Mouse (Mus musculus) CH12.LX (cell line): Measurements from ENCODE around the gene Irgm2. TPM values are rescaled to one million over a fixed set of nuclear protein-coding genes. Genes with fewer than 3 reads are reported as not detected.

Experiments used
- DNase-seq: peaks from one replicate; pipeline ENCODE4 v3.0.0-alpha.2; 2013; ENCODE audit errors: extremely low read depth
- H3K27ac ChIP-seq: 2 replicates; pipeline ENCODE4 v1.5.1; 2012; ENCODE audit warnings: low read depth, mild to moderate bottlenecking, control low read depth, moderate library complexity; ENCODE audit not compliant: insufficient read depth
- H3K27me3 ChIP-seq: replicated peaks from 2 replicates; pipeline ENCODE3; 2012; ENCODE audit warnings: inconsistent platforms
- H3K36me3 ChIP-seq, 2 experiments: replicated peaks in 1 of 2; 2 replicates each; pipeline versions ENCODE3 to v1.6.1; 2012; ENCODE audit warnings: inconsistent platforms in 1 of 2, low read length in 1 of 2, mild to moderate bottlenecking in 1 of 2, mixed read lengths in 1 of 2, moderate library complexity in 1 of 2; ENCODE audit not compliant: control insufficient read depth in 1 of 2, insufficient read depth in 1 of 2
- H3K4me1 ChIP-seq, 2 experiments: 2 replicates each; pipeline ENCODE4 v1.6.1; 2012; ENCODE audit warnings: inconsistent platforms in 1 of 2, moderate library complexity in 1 of 2; ENCODE audit not compliant: insufficient read depth in 2 of 2, control insufficient read depth in 1 of 2
- H3K4me2 ChIP-seq: 2 replicates; pipeline ENCODE4 v1.6.1; 2012; ENCODE audit warnings: low read depth, mild to moderate bottlenecking, control low read depth; ENCODE audit not compliant: poor library complexity, insufficient read depth, severe bottlenecking
- H3K4me3 ChIP-seq, 3 experiments: fragments of 150-350 bp in 1 of 3; sonication (generic) in 1 of 3; replicated peaks in 1 of 3; 2 replicates each; pipeline versions ENCODE3 to v1.5.1; 2011 to 2012; ENCODE audit warnings: low read depth in 2 of 3, low read length in 2 of 3, mild to moderate bottlenecking in 2 of 3, moderate library complexity in 2 of 3, control low read depth in 1 of 3, improper control_type of control experiment in 1 of 3, inconsistent platforms in 1 of 3, mixed read lengths in 1 of 3; ENCODE audit not compliant: poor library complexity in 1 of 3
- H3K79me2 ChIP-seq: replicated peaks from 2 replicates; pipeline ENCODE4 v1.6.1; 2012; ENCODE audit warnings: mild to moderate bottlenecking, moderate library complexity; ENCODE audit not compliant: control insufficient read depth, poor library complexity, insufficient read depth, severe bottlenecking; ENCODE audit errors: extremely low read depth
- H3K9ac ChIP-seq: 2 replicates; pipeline ENCODE4 v1.6.1; 2012; ENCODE audit warnings: low read depth, mild to moderate bottlenecking, control low read depth, moderate library complexity; ENCODE audit not compliant: insufficient read depth
- H3K9me3 ChIP-seq: replicated peaks from 2 replicates; pipeline ENCODE3; 2012; ENCODE audit warnings: low read length, inconsistent platforms, mixed read lengths
- BHLHE40 ChIP-seq: IDR thresholded peaks from 2 replicates; pipeline ENCODE4 v1.6.1; 2011; ENCODE audit warnings: mild to moderate bottlenecking, low read depth, low read length, improper control_type of control experiment
- CHD1 ChIP-seq: IDR thresholded peaks from 2 replicates; pipeline ENCODE4 v1.6.1; 2012; ENCODE audit warnings: low read depth, low read length, improper control_type of control experiment, inconsistent platforms
- CHD2 ChIP-seq: IDR thresholded peaks from 2 replicates; pipeline ENCODE4 v1.6.1; 2011; ENCODE audit warnings: low read length, improper control_type of control experiment
- CTCF ChIP-seq, 2 experiments: IDR thresholded peaks in 1 of 2; conservative IDR thresholded peaks in 1 of 2; 2 replicates each; pipeline ENCODE4 v1.5.1; 2011 to 2012; ENCODE audit warnings: low read depth in 2 of 2, low read length in 2 of 2, improper control_type of control experiment in 1 of 2, inconsistent platforms in 1 of 2, mild to moderate bottlenecking in 1 of 2, moderate library complexity in 1 of 2
- ELF1 ChIP-seq: IDR thresholded peaks from 2 replicates; pipeline ENCODE4 v1.6.1; 2014; ENCODE audit warnings: low read depth, mild to moderate bottlenecking, inconsistent platforms, low read length, improper control_type of control experiment
- EP300 ChIP-seq: IDR thresholded peaks from 2 replicates; pipeline ENCODE4 v1.6.1; 2011; ENCODE audit warnings: low read length, improper control_type of control experiment
- ETS1 ChIP-seq: conservative IDR thresholded peaks from 2 replicates; pipeline ENCODE4 v1.6.1; 2012; ENCODE audit warnings: low read depth, mild to moderate bottlenecking, inconsistent platforms, low read length, improper control_type of control experiment, moderate library complexity
- HCFC1 ChIP-seq: IDR thresholded peaks from 2 replicates; pipeline ENCODE4 v1.6.1; 2012; ENCODE audit warnings: low read depth, mild to moderate bottlenecking, inconsistent platforms, low read length, improper control_type of control experiment
- IRF4 ChIP-seq: IDR thresholded peaks from 2 replicates; pipeline ENCODE4 v1.6.1; 2014; ENCODE audit warnings: low read depth, mild to moderate bottlenecking, inconsistent platforms, low read length, improper control_type of control experiment
- MAFK ChIP-seq: IDR thresholded peaks from 2 replicates; pipeline ENCODE4 v1.6.1; 2011; ENCODE audit warnings: low read length, improper control_type of control experiment; ENCODE audit not compliant: insufficient replicate concordance
- MAX ChIP-seq: IDR thresholded peaks from 2 replicates; pipeline ENCODE4 v1.6.1; 2011; ENCODE audit warnings: low read length, improper control_type of control experiment
- MAZ ChIP-seq: IDR thresholded peaks from 2 replicates; pipeline ENCODE4 v1.6.1; 2012; ENCODE audit warnings: low read depth, mild to moderate bottlenecking, inconsistent platforms, low read length, improper control_type of control experiment, moderate library complexity
- MEF2A ChIP-seq: IDR thresholded peaks from 2 replicates; pipeline ENCODE4 v1.6.1; 2014; ENCODE audit warnings: low read depth, mild to moderate bottlenecking, inconsistent platforms, low read length, improper control_type of control experiment, borderline replicate concordance
- MXI1 ChIP-seq: IDR thresholded peaks from 2 replicates; pipeline ENCODE4 v1.6.1; 2011; ENCODE audit warnings: mild to moderate bottlenecking, low read depth, low read length, improper control_type of control experiment
- MYC ChIP-seq: IDR thresholded peaks from 2 replicates; pipeline ENCODE4 v1.6.1; 2011; ENCODE audit warnings: low read depth, mild to moderate bottlenecking, improper control_type of control experiment, low read length
- NELFE ChIP-seq: IDR thresholded peaks from 2 replicates; pipeline ENCODE4 v1.6.1; 2011; ENCODE audit warnings: low read depth, low read length, improper control_type of control experiment
- PAX5 ChIP-seq: IDR thresholded peaks from 2 replicates; pipeline ENCODE4 v1.6.1; 2012; ENCODE audit warnings: low read length, inconsistent platforms, mixed read lengths
- POLR2A ChIP-seq: IDR thresholded peaks from 2 replicates; pipeline ENCODE4 v1.6.1; 2011; ENCODE audit warnings: low read depth, mild to moderate bottlenecking, improper control_type of control experiment, low read length
- POLR2AphosphoS2 ChIP-seq: IDR thresholded peaks from 2 replicates; pipeline ENCODE4 v1.6.1; 2011; ENCODE audit warnings: low read depth, low read length, improper control_type of control experiment
- RAD21 ChIP-seq: IDR thresholded peaks from 2 replicates; pipeline ENCODE4 v1.6.1; 2011; ENCODE audit warnings: low read depth, mild to moderate bottlenecking, low read length, improper control_type of control experiment, moderate library complexity
- RCOR1 ChIP-seq: conservative IDR thresholded peaks from 2 replicates; pipeline ENCODE4 v1.6.1; 2012; ENCODE audit warnings: low read depth, mild to moderate bottlenecking, inconsistent platforms, low read length, improper control_type of control experiment
- SIN3A ChIP-seq: IDR thresholded peaks from 2 replicates; pipeline ENCODE4 v1.6.1; 2012; ENCODE audit warnings: low read length, improper control_type of control experiment, inconsistent platforms
- SMC3 ChIP-seq: IDR thresholded peaks from 2 replicates; pipeline ENCODE4 v1.6.1; 2011; ENCODE audit warnings: low read depth, low read length, improper control_type of control experiment
- TBP ChIP-seq: conservative IDR thresholded peaks from 2 replicates; pipeline ENCODE4 v1.6.1; 2011; ENCODE audit warnings: low read depth, low read length, improper control_type of control experiment
- TCF12 ChIP-seq: IDR thresholded peaks from 2 replicates; pipeline ENCODE4 v1.6.1; 2014; ENCODE audit warnings: low read depth, mild to moderate bottlenecking, inconsistent platforms, low read length, improper control_type of control experiment
- USF1 ChIP-seq: IDR thresholded peaks from 2 replicates; pipeline ENCODE4 v1.6.1; 2014; ENCODE audit warnings: low read depth, mild to moderate bottlenecking, inconsistent platforms, low read length, improper control_type of control experiment
- ZC3H11A ChIP-seq: IDR thresholded peaks from 2 replicates; pipeline ENCODE4 v1.6.1; 2012; ENCODE audit warnings: low read depth, mild to moderate bottlenecking, inconsistent platforms, low read length, improper control_type of control experiment
- ZKSCAN1 ChIP-seq: IDR thresholded peaks from 2 replicates; pipeline ENCODE4 v1.6.1; 2012; ENCODE audit warnings: low read depth, inconsistent platforms, low read length, improper control_type of control experiment, borderline replicate concordance
- ZNF384 ChIP-seq: IDR thresholded peaks from 2 replicates; pipeline ENCODE4 v1.6.1; 2012; ENCODE audit warnings: low read depth, low read length, improper control_type of control experiment, inconsistent platforms
- dilution Hi-C: fragments of 300-500 bp; cut with MboI; formaldehyde crosslinking; loops from 2 replicates; pipeline ENCODE4 v1.14.3; 2020; ENCODE audit warnings: low sequenced_read_pairs; ENCODE audit not compliant: extremely low pct_unique_long_range_greater_than_20kb, extremely low pct_ligation_motif_present
- in situ Hi-C: fragments of 300-500 bp; cut with MboI; formaldehyde crosslinking; loops from 3 replicates; pipeline ENCODE4 v1.14.3; 2019; ENCODE audit warnings: low sequenced_read_pairs, low pct_ligation_motif_present, low pct_unique_long_range_greater_than_20kb, mixed read lengths
- polyA plus RNA-seq: library from polyadenylated mRNA; unstranded; fragments of >175 nt; gene quantifications from 2 replicates; pipeline ENCODE4 v1.2.1, GENCODE M21; 2012; ENCODE audit warnings: low read depth; ENCODE audit not compliant: insufficient read length
- total RNA-seq, 2 experiments: library from RNA; depleted of rRNA; stranded (reverse); fragments of 300-350 nt in 1 of 2; fragments of >200 nt in 1 of 2; gene quantifications; 2 replicates each; pipeline ENCODE4 v1.2.3; 2012 to 2014

Irgm2 gene
- total and polyA plus RNA-seq, 3 experiments = 4.3 to 5.2 (median 4.7) TPM

DNA sequence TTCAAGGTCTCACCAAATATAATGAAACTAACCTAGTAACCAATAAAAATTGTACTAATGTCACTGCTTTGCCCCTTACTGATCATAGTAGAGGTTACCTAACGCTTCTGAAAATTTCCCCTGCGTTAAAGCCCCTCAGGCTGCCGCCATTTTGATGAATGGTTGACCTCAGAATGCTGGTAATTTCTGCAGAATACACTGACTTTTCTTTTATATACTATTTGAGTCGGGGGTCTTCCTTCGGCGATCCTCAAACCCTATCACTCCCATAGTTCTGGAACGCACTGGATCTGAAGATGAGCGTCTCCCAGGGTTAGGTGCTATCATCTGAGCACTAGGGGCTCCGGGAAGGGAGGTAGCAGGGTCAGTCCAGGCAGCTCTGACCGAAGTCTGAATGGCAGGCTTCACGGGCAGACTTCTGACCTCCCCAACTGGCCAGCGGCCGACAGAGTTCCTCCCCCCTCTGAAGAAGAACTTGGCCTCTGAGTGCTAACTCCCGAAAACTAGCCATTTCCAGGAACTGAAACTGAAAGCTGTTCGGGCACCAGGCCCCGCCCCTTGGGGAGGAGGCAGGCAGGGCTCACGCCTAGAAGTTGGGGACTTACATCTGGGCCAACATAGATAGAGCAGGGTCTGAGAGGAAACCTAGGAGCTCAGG, 15.1 kb downstream of the Irgm2 start:
- Histone ChIP-seq H3K27me3 (no peaks in the 10 kb centered on the region), H3K4me1 (peaks cover 30 to 70% of the 10 kb centered on the region in 2 experiments), H3K4me3 (peak overlapping the region; percentile 60 to 69 (median 62)), H3K36me3 (peaks cover 8 to 19% of the 10 kb centered on the region in 2 experiments), H3K4me2 (peak overlapping the region; percentile 80), H3K9me3 (no peaks in the 10 kb centered on the region), H3K79me2 (peaks cover 10% of the 10 kb centered on the region), H3K9ac (peak overlapping the region; percentile 99), H3K27ac (peak overlapping the region; percentile 79)
- dilution Hi-C loops (no loop called here), in situ Hi-C loops (no loop called here)
- peak; percentile 91 for DNase-seq
- TF ChIP-seq TCF12 = peak; percentile 86
- no peak for TF ChIP-seq SMC3
- TF ChIP-seq ZNF384 = no peak
- TF ChIP-seq ETS1 = peak; percentile 82
- peak; percentile 65 for TF ChIP-seq MEF2A
- TF ChIP-seq SIN3A = peak; percentile 72; the same call in 1 of the 2 replicates
- TF ChIP-seq POLR2AphosphoS2 = 0 out of 2 replicates have a peak, but pooled peaks have one; percentile 44
- TF ChIP-seq IRF4 = peak; percentile 97
- peak; percentile 57 for TF ChIP-seq BHLHE40
- TF ChIP-seq CHD2 = 0 out of 2 replicates have a peak, but pooled peaks have one; percentile 33
- peak; percentile 82 for TF ChIP-seq EP300
- peak; percentile 61; the same call in 1 of the 2 replicates for TF ChIP-seq TBP
- no peak for TF ChIP-seq CTCF (conservative IDR thresholded peaks at IDR 0.05 in 1 of 2, IDR thresholded peaks at IDR 0.05 in 1 of 2; ENCODE audit: low read depth in 2 of 2, low read length in 2 of 2)
- TF ChIP-seq MAFK = 0 out of 2 replicates have a peak, but pooled peaks have one; percentile 34
- TF ChIP-seq POLR2A = peak; percentile 82
- no peak for TF ChIP-seq ZC3H11A
- 0 out of 2 replicates have a peak, but pooled peaks have one; percentile 27 for TF ChIP-seq MYC
- TF ChIP-seq PAX5 = no peak
- peak; percentile 72; the same call in 1 of the 2 replicates for TF ChIP-seq ELF1
- no peak for TF ChIP-seq RAD21
- no peak for TF ChIP-seq RCOR1
- TF ChIP-seq ZKSCAN1 = no peak
- TF ChIP-seq NELFE = peak; percentile 73
- TF ChIP-seq MXI1 = peak; percentile 56; the same call in 1 of the 2 replicates
- TF ChIP-seq HCFC1 = peak; percentile 55
- TF ChIP-seq USF1 = no peak
- TF ChIP-seq CHD1 = peak; percentile 78; the same call in 1 of the 2 replicates
- peak; percentile 62; the same call in 1 of the 2 replicates for TF ChIP-seq MAZ
- no peak for TF ChIP-seq MAX
